Mouse (Mus musculus) lung, postnatal 0 days (tissue): ENCODE measurements around the gene Ranbp2. TPM values are rescaled to one million over a fixed set of nuclear protein-coding genes. Genes with fewer than 3 reads are reported as not detected.

ENCODE experiments used
- ATAC-seq: fragments of 200-750 bp; cut with Nextera tagmentation; 2 replicates; pipeline ENCODE4 v1.8.0; 2017; ENCODE audit warnings: moderate library complexity
- DNase-seq: peaks from one replicate; pipeline ENCODE4 v3.0.0-alpha.2; 2016; ENCODE audit warnings: low spot score
- H3K27ac ChIP-seq: fragments of 300-500 bp; sonication (generic); 2 replicates; pipeline ENCODE4 v1.5.1; 2014; ENCODE audit warnings: antibody characterized with exemption, mild to moderate bottlenecking, low read length, mixed read lengths
- H3K27me3 ChIP-seq: fragments of 300-500 bp; sonication (generic); replicated peaks from 2 replicates; pipeline ENCODE4 v1.6.1; 2014; ENCODE audit warnings: low read length, mixed read lengths; ENCODE audit not compliant: insufficient read depth
- H3K36me3 ChIP-seq: fragments of 300-500 bp; sonication (generic); 2 replicates; pipeline ENCODE4 v1.6.1; 2014; ENCODE audit warnings: low read length, mixed read lengths; ENCODE audit not compliant: insufficient read depth
- H3K4me1 ChIP-seq: fragments of 300-500 bp; sonication (generic); 2 replicates; pipeline ENCODE4 v1.6.1; 2014; ENCODE audit warnings: antibody characterized with exemption, low read depth, low read length, mixed read lengths; ENCODE audit not compliant: insufficient read depth
- H3K4me2 ChIP-seq: fragments of 300-500 bp; sonication (generic); replicated peaks from 2 replicates; pipeline ENCODE4 v1.6.1; 2014; ENCODE audit warnings: low read depth, mild to moderate bottlenecking, low read length, moderate library complexity, mixed read lengths
- H3K4me3 ChIP-seq: fragments of 300-500 bp; sonication (generic); 2 replicates; pipeline ENCODE4 v1.5.1; 2014; ENCODE audit warnings: low read depth, low read length
- H3K9ac ChIP-seq: fragments of 300-500 bp; sonication (generic); replicated peaks from 2 replicates; pipeline ENCODE4 v1.6.1; 2014; ENCODE audit warnings: low read depth, mild to moderate bottlenecking
- H3K9me3 ChIP-seq: fragments of 300-500 bp; sonication (generic); 2 replicates; pipeline ENCODE4 v1.6.1; 2016; ENCODE audit warnings: low read length, mixed read lengths
- CTCF ChIP-seq: IDR thresholded peaks from 2 replicates; pipeline ENCODE4 v1.5.1; 2016; ENCODE audit warnings: antibody characterized with exemption, mild to moderate bottlenecking
- EP300 ChIP-seq: IDR thresholded peaks from 2 replicates; pipeline ENCODE4 v1.6.1; 2016; ENCODE audit warnings: antibody characterized with exemption, mild to moderate bottlenecking, control low read depth
- WGBS: fragments of 180-500 bp; shearing (Covaris S2); extraction: QIAGEN DNeasy Blood & Tissue Kit; methylation state at CpG from one replicate; pipeline ENCODE4 v1.1.7; 2014; 5-methylcytosine and 5-hydroxymethylcytosine counted together
- polyA plus RNA-seq: library from polyadenylated mRNA; unstranded; fragments of >200 nt; fragmentation: Nextera tagmentation; extraction: Ambion mirVana; gene quantifications from 2 replicates; pipeline ENCODE4 v1.2.1, GENCODE M21; 2015

Gene Ranbp2
- polyA plus RNA-seq, 1 experiment from 2014 or later, result 12.6 TPM

DNA sequence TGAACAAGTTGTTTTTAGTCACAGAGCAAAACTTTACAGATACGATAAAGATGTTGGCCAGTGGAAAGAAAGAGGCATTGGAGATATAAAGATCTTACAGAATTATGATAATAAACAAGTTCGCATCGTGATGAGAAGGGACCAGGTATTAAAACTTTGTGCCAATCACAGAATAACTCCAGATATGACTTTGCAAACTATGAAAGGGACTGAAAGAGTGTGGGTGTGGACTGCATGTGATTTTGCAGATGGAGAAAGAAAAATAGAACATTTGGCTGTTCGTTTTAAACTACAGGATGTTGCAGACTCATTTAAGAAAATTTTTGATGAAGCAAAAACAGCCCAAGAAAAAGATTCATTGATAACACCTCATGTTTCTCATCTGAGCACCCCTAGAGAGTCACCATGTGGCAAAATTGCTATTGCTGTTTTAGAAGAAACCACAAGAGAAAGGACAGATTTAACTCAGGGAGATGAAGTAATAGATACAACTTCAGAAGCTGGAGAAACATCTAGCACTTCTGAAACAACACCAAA lies 33.3 kb downstream of the Ranbp2 start:
- ATAC-seq, result no peak
- Histone ChIP-seq H3K4me3 (no peak overlapping the region), H3K36me3 (peaks cover 52% of the 10 kb centered on the region), H3K4me1 (no peaks in the 10 kb centered on the region), H3K4me2 (no peak overlapping the region), H3K9me3 (no peaks in the 10 kb centered on the region), H3K27ac (no peak overlapping the region), H3K9ac (no peak overlapping the region), H3K27me3 (no peaks in the 10 kb centered on the region)
- WGBS, result 97% methylated on average over 4 of the region's 4 CpGs
- DNase-seq, result no peak
- TF ChIP-seq CTCF (no peak), EP300 (no peak)

DNA sequence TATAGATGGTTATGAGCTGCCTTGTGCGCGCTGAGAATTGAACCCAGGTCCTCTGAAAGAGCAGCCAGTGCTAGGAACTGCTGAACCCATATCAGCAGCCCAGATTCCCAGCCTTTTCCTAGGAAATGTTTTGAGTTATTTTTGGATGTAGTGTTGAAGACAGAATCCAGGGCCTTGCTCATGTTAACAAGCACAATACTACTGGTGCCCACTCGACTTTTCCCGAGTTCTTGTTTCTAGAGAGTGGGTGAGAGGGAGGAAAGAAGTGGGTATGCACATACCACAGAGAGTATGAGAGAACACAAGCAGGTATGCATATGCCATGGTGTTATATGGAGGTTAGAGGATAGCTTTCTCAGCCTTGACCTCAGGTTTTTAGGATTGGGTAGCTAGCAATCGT lies 44.3 kb downstream of the Ranbp2 start:
- DNase-seq, result no peak
- Histone ChIP-seq H3K9ac (no peak overlapping the region), H3K36me3 (peaks cover 23% of the 10 kb centered on the region; the same call in 1 of the 2 replicates), H3K4me3 (no peak overlapping the region), H3K27ac (no peak overlapping the region), H3K4me1 (no peaks in the 10 kb centered on the region), H3K9me3 (no peaks in the 10 kb centered on the region), H3K27me3 (no peaks in the 10 kb centered on the region), H3K4me2 (no peak overlapping the region)
- WGBS, result 86% methylated on average over 5 of the region's 5 CpGs
- TF ChIP-seq CTCF, result no peak
- no peak for ATAC-seq

DNA sequence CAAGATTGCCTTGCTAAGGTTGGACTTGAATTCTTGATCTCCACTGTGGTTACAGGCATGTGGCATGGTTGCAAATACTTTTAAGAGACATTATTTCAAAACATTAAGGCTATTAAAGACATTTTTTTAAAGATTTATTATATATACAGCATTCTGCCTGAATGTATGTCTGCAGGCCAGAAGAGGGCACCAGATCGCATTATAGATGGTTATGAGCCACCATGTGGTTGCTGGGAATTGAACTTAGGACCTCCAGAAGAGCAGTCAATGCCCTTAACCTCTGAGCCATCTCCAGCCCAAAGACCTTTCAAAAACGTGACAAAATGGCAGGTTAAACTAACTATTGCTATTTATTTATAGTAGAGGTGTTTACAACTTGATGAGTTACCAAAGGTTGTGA lies 48.9 kb downstream of the Ranbp2 start:
- H3K9ac ChIP-seq, result no peak overlapping the region
- TF ChIP-seq EP300, result no peak
- peak; percentile 39 for TF ChIP-seq CTCF

DNA sequence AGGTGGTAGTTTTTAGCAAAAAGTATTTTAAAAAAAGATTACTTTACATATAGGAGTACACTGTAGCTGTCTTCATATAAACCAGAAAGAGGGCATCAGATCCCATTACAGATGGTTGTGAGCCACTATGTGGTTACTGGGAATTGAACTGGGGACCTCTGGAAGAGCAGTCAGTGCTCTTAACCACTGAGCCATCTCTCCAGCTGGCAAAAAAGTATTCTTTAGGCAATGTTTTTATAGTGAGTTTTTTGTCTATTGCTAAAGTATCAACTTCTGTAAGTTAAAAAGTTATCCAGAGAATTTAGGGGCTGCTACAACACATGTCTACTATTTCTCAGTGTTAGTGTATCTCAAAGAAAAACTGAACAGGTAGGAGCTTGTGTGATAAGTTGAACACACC lies 50.0 kb downstream of the Ranbp2 start:
- no peak overlapping the region for H3K4me2 ChIP-seq
- no peaks in the 10 kb centered on the region for H3K9me3 ChIP-seq
- peaks cover 14% of the 10 kb centered on the region; the same call in 1 of the 2 replicates for H3K36me3 ChIP-seq
- DNase-seq, result no peak
- no peak overlapping the region for H3K4me3 ChIP-seq
- no peaks in the 10 kb centered on the region for H3K27me3 ChIP-seq
- H3K9ac ChIP-seq, result no peak overlapping the region
- ATAC-seq, result no peak
- H3K4me1 ChIP-seq, result peaks cover 2% of the 10 kb centered on the region; the same call in 1 of the 2 replicates
- no peak overlapping the region for H3K27ac ChIP-seq
- no peak for TF ChIP-seq CTCF

More for the DNA sequence above, 48.9 kb downstream of the Ranbp2 start:
- Histone ChIP-seq H3K4me2 (no peak overlapping the region), H3K27ac (no peak overlapping the region), H3K27me3 (no peaks in the 10 kb centered on the region), H3K36me3 (peaks cover 23% of the 10 kb centered on the region; the same call in 1 of the 2 replicates), H3K9me3 (no peaks in the 10 kb centered on the region), H3K4me1 (peaks cover 2% of the 10 kb centered on the region; the same call in 1 of the 2 replicates), H3K4me3 (no peak overlapping the region)
- 89% methylated on average over 2 of the region's 2 CpGs for WGBS
- no peak for ATAC-seq
- DNase-seq, result no peak

DNA sequence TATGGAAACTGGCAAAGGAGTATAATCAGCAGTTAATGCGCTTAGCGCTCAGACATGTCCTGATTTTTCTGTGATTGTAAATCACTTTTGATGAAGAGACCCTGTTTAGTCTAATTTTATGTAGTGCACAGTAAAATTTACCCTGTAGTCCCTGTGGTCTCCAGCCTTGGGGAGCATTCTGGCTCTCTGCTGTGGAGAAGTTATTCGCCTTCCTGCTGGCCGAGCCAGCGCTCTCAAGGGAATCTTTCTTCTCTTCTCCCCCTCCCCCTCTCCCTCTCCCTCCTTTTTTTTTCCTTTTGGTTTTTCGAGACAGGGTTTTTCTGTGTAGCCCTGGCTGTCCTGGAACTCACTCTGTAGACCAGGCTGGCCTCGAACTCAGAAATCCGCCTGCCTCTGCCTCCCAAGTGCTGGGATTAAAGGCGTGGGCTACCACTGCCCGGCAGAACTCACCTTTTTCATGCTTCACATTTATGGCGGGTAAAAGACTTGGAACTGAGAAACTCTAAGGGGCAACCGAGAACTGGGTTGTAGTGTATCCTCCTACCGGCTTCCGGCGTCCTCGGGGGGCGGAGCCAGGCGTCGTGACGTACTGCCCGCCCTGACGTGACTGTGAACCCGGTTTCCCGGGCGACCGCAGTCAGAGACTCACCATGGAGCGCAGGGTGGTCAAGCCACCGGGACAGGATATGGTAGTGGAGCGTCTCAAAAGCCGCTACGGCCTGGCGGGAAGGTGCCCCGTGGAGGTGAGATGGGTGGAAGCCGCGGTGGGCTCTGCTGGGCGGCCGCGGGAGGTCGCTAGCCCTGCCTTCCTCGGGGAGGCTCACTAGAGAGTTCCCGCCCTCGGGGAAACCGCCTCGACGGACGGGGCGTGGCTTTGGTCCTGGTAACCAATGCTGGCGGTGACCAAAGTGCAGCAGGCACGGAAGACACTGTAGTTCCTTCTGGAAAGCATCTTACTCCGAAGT lies 50.9 kb downstream of the Ranbp2 start, which contains the start of gene Ccdc138:
Gene Ccdc138, plus strand, starts transcription at position 629 of the 965 bp plus-strand sequence.
- Histone ChIP-seq H3K4me3 (peak within 1 kb of the TSS; percentile 73), H3K27me3 (no peaks in the 10 kb centered on the region), H3K4me1 (peaks cover 2% of the 10 kb centered on the region; the same call in 1 of the 2 replicates), H3K4me2 (peak within 1 kb of the TSS; percentile 54), H3K9ac (0 out of 2 replicates have a peak within 1 kb of the TSS, but pooled peaks have one; percentile 29), H3K36me3 (peaks cover 11% of the 10 kb centered on the region; the same call in 1 of the 2 replicates), H3K9me3 (no peaks in the 10 kb centered on the region), H3K27ac (peak within 1 kb of the TSS; percentile 81)
- DNase-seq, result peak; percentile 96
- WGBS, result 1% methylated on average over 46 of the region's 50 CpGs
- peak; percentile 99 for ATAC-seq
- TF ChIP-seq CTCF (peak; percentile 64), EP300 (no peak)

DNA sequence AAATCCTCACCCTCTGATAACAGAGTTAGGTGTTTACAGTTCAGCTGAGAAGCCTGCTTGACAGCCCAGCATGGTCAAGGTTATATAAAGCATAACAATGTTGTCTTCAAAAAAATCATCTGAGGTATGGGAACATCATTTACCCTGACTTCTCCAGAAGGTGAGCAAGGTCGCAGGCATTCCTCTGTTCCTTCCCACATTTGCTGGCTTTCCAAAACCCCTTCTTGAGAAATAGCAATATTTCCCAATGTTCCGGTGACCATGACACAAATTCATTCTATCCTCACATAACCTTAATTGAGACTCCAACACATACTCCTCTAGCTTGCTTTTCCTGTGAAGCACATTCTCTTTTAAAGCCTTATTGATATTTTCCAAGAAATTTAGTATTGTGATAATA lies 51.8 kb downstream of the Ranbp2 start:
- peak overlapping the region; percentile 54 for H3K4me2 ChIP-seq
- TF ChIP-seq CTCF (no peak), EP300 (no peak)
- H3K9me3 ChIP-seq, result no peaks in the 10 kb centered on the region
- no peak for ATAC-seq
- H3K9ac ChIP-seq, result no peak overlapping the region
- H3K27ac ChIP-seq, result no peak overlapping the region
- H3K4me3 ChIP-seq, result peak overlapping the region; percentile 73
- peak; percentile 35 for DNase-seq
- no peaks in the 10 kb centered on the region for H3K27me3 ChIP-seq
- peaks cover 4% of the 10 kb centered on the region; the same call in 1 of the 2 replicates for H3K36me3 ChIP-seq
- peaks cover 2% of the 10 kb centered on the region; the same call in 1 of the 2 replicates for H3K4me1 ChIP-seq
- WGBS, result 43% methylated on average over 2 of the region's 2 CpGs
